Mouse (Mus musculus): Measurements from ENCODE around the gene Svs6. TPM values are rescaled to one million over a fixed set of nuclear protein-coding genes. Genes with fewer than 3 reads are reported as not detected.

Svs6 gene
- not detected for polyA plus RNA-seq (2014; fragmentation: Illumina TruSeq; extraction: RNeasy Lipid Tissue Mini Kit (QIAGEN cat#74804); ENCODE audit: low read depth, low replicate concordance)

GRCm38 (mm10) chr2:164316451-164316850 is at the start of gene Svs6:
Svs6 (plus strand) TSS chr2:164316751.

GRCm38 (mm10) chr2:164278359-164278758 is 38.2 kb upstream of the Svs6 start, which contains the start of gene Svs4:
Svs4 (minus strand) TSS chr2:164278459.

GRCm38 (mm10) chr2:164288968-164289367 is 27.6 kb upstream of the Svs6 start, which contains the start of gene Svs3a:
Svs3a (plus strand) TSS chr2:164289268.

GRCm38 (mm10) chr2:164332440-164332839 is 15.9 kb downstream of the Svs6 start, which contains the start of gene Svs5:
Svs5 (plus strand) TSS chr2:164332740.

Other genes with a start within 250 kb of the Svs6 start
- 10.6 TPM for gene Stk4, start 246.4 kb upstream of the Svs6 start, polyA plus RNA-seq (2014; fragmentation: Illumina TruSeq; extraction: RNeasy Lipid Tissue Mini Kit (QIAGEN cat#74804); ENCODE audit: low read depth, low replicate concordance)
- 25.8 TPM for gene Tomm34, start 245.6 kb upstream of the Svs6 start, polyA plus RNA-seq (2014; fragmentation: Illumina TruSeq; extraction: RNeasy Lipid Tissue Mini Kit (QIAGEN cat#74804); ENCODE audit: low read depth, low replicate concordance)
- not detected for gene Kcns1, start 145.6 kb upstream of the Svs6 start, polyA plus RNA-seq (2014; fragmentation: Illumina TruSeq; extraction: RNeasy Lipid Tissue Mini Kit (QIAGEN cat#74804); ENCODE audit: low read depth, low replicate concordance)
- gene Wfdc5, start 134.0 kb upstream of the Svs6 start, polyA plus RNA-seq (2014; fragmentation: Illumina TruSeq; extraction: RNeasy Lipid Tissue Mini Kit (QIAGEN cat#74804); ENCODE audit: low read depth, low replicate concordance), result not detected
- not detected for gene Wfdc12, start 126.1 kb upstream of the Svs6 start, polyA plus RNA-seq (2014; fragmentation: Illumina TruSeq; extraction: RNeasy Lipid Tissue Mini Kit (QIAGEN cat#74804); ENCODE audit: low read depth, low replicate concordance)
- not detected for gene Wfdc15a, start 116.6 kb upstream of the Svs6 start, polyA plus RNA-seq (2014; fragmentation: Illumina TruSeq; extraction: RNeasy Lipid Tissue Mini Kit (QIAGEN cat#74804); ENCODE audit: low read depth, low replicate concordance)
- gene Wfdc15b, start 95.1 kb upstream of the Svs6 start, polyA plus RNA-seq (2014; fragmentation: Illumina TruSeq; extraction: RNeasy Lipid Tissue Mini Kit (QIAGEN cat#74804); ENCODE audit: low read depth, low replicate concordance), result not detected
- gene Svs2, start 78.3 kb upstream of the Svs6 start, polyA plus RNA-seq (2014; fragmentation: Illumina TruSeq; extraction: RNeasy Lipid Tissue Mini Kit (QIAGEN cat#74804); ENCODE audit: low read depth, low replicate concordance), result not detected
- gene Svs3b, start 60.1 kb upstream of the Svs6 start, polyA plus RNA-seq (2014; fragmentation: Illumina TruSeq; extraction: RNeasy Lipid Tissue Mini Kit (QIAGEN cat#74804); ENCODE audit: low read depth, low replicate concordance), result not detected
- not detected for gene Svs4, start 38.3 kb upstream of the Svs6 start, polyA plus RNA-seq (2014; fragmentation: Illumina TruSeq; extraction: RNeasy Lipid Tissue Mini Kit (QIAGEN cat#74804); ENCODE audit: low read depth, low replicate concordance)
- gene Svs3a, start 27.5 kb upstream of the Svs6 start, polyA plus RNA-seq (2014; fragmentation: Illumina TruSeq; extraction: RNeasy Lipid Tissue Mini Kit (QIAGEN cat#74804); ENCODE audit: low read depth, low replicate concordance), result not detected
- gene Svs5, start 16.0 kb downstream of the Svs6 start, polyA plus RNA-seq (2014; fragmentation: Illumina TruSeq; extraction: RNeasy Lipid Tissue Mini Kit (QIAGEN cat#74804); ENCODE audit: low read depth, low replicate concordance), result not detected
- gene Slpi, start 72.3 kb downstream of the Svs6 start, polyA plus RNA-seq (2014; fragmentation: Illumina TruSeq; extraction: RNeasy Lipid Tissue Mini Kit (QIAGEN cat#74804); ENCODE audit: low read depth, low replicate concordance), result 0.79 TPM
- not detected for gene Rbpjl, start 86.4 kb downstream of the Svs6 start, polyA plus RNA-seq (2014; fragmentation: Illumina TruSeq; extraction: RNeasy Lipid Tissue Mini Kit (QIAGEN cat#74804); ENCODE audit: low read depth, low replicate concordance)
- gene Matn4, start 88.4 kb downstream of the Svs6 start, polyA plus RNA-seq (2014; fragmentation: Illumina TruSeq; extraction: RNeasy Lipid Tissue Mini Kit (QIAGEN cat#74804); ENCODE audit: low read depth, low replicate concordance), result 0.47 TPM
- 17.0 TPM for gene Sdc4, start 127.1 kb downstream of the Svs6 start, polyA plus RNA-seq (2014; fragmentation: Illumina TruSeq; extraction: RNeasy Lipid Tissue Mini Kit (QIAGEN cat#74804); ENCODE audit: low read depth, low replicate concordance)
- gene Sys1, start 140.2 kb downstream of the Svs6 start, polyA plus RNA-seq (2014; fragmentation: Illumina TruSeq; extraction: RNeasy Lipid Tissue Mini Kit (QIAGEN cat#74804); ENCODE audit: low read depth, low replicate concordance), result 24.8 TPM
- not detected for gene Gm20458, start 144.2 kb downstream of the Svs6 start, polyA plus RNA-seq (2014; fragmentation: Illumina TruSeq; extraction: RNeasy Lipid Tissue Mini Kit (QIAGEN cat#74804); ENCODE audit: low read depth, low replicate concordance)
- gene Trp53tg5, start 157.0 kb downstream of the Svs6 start, polyA plus RNA-seq (2014; fragmentation: Illumina TruSeq; extraction: RNeasy Lipid Tissue Mini Kit (QIAGEN cat#74804); ENCODE audit: low read depth, low replicate concordance), result not detected
- gene Dbndd2, start 169.4 kb downstream of the Svs6 start, polyA plus RNA-seq (2014; fragmentation: Illumina TruSeq; extraction: RNeasy Lipid Tissue Mini Kit (QIAGEN cat#74804); ENCODE audit: low read depth, low replicate concordance), result 23.8 TPM
- 27.9 TPM for gene Pigt, start 180.8 kb downstream of the Svs6 start, polyA plus RNA-seq (2014; fragmentation: Illumina TruSeq; extraction: RNeasy Lipid Tissue Mini Kit (QIAGEN cat#74804); ENCODE audit: low read depth, low replicate concordance)
- gene Wfdc2, start 245.7 kb downstream of the Svs6 start, polyA plus RNA-seq (2014; fragmentation: Illumina TruSeq; extraction: RNeasy Lipid Tissue Mini Kit (QIAGEN cat#74804); ENCODE audit: low read depth, low replicate concordance), result 2.3 TPM